Mouse (Mus musculus) forebrain, postnatal 0 days (tissue): Measurements from ENCODE around the gene Stk25. TPM values are rescaled to one million over a fixed set of nuclear protein-coding genes. Genes with fewer than 3 reads are reported as not detected.

Experiments
- ATAC-seq: fragments of 200-750 bp; cut with Nextera tagmentation; 2 replicates; pipeline ENCODE4 v1.8.0; 2017; ENCODE audit warnings: mild to moderate bottlenecking, moderate library complexity
- DNase-seq: peaks from one replicate; pipeline ENCODE4 v3.0.0-alpha.2; 2015
- H3K27ac ChIP-seq: fragments of 300-500 bp; sonication (generic); 2 replicates; pipeline ENCODE4 v1.5.1; 2014; ENCODE audit warnings: low read depth, mild to moderate bottlenecking, antibody characterized with exemption, low read length, moderate library complexity, mixed read lengths
- H3K27me3 ChIP-seq: fragments of 300-500 bp; sonication (generic); 2 replicates; pipeline ENCODE4 v1.6.1; 2014; ENCODE audit warnings: mild to moderate bottlenecking, low read length, mixed read lengths; ENCODE audit not compliant: insufficient read depth
- H3K36me3 ChIP-seq: fragments of 300-500 bp; sonication (generic); 2 replicates; pipeline ENCODE4 v1.6.1; 2014; ENCODE audit warnings: mild to moderate bottlenecking, moderate library complexity; ENCODE audit not compliant: insufficient read depth
- H3K4me1 ChIP-seq: fragments of 300-500 bp; sonication (generic); 2 replicates; pipeline ENCODE4 v1.6.1; 2014; ENCODE audit warnings: antibody characterized with exemption; ENCODE audit not compliant: insufficient read depth
- H3K4me2 ChIP-seq: fragments of 300-500 bp; sonication (generic); 2 replicates; pipeline ENCODE4 v1.6.1; 2014; ENCODE audit warnings: low read depth, mild to moderate bottlenecking, moderate library complexity
- H3K4me3 ChIP-seq: fragments of 300-500 bp; sonication (generic); 2 replicates; pipeline ENCODE4 v1.5.1; 2014; ENCODE audit warnings: low read depth, low read length, mixed read lengths
- H3K9ac ChIP-seq: fragments of 300-500 bp; sonication (generic); 2 replicates; pipeline ENCODE4 v1.6.1; 2014; ENCODE audit warnings: mild to moderate bottlenecking
- H3K9me3 ChIP-seq: fragments of 300-500 bp; sonication (generic); 2 replicates; pipeline ENCODE4 v1.6.1; 2016; ENCODE audit warnings: low read length
- CTCF ChIP-seq: sonication (generic); IDR thresholded peaks from 2 replicates; pipeline ENCODE4 v1.5.1; 2016; ENCODE audit warnings: antibody characterized with exemption, control low read depth, low read depth
- WGBS: fragments of 180-500 bp; shearing (Covaris S2); extraction: QIAGEN DNeasy Blood & Tissue Kit; methylation state at CpG from one replicate; pipeline ENCODE4 v1.1.7; 2014; 5-methylcytosine and 5-hydroxymethylcytosine counted together
- polyA plus RNA-seq: library from polyadenylated mRNA; unstranded; fragments of >200 nt; fragmentation: Nextera tagmentation; extraction: Ambion mirVana; gene quantifications from 2 replicates; pipeline ENCODE4 v1.2.1, GENCODE M21; 2015
- total RNA-seq: library from RNA; depleted of rRNA; stranded (reverse); fragments of >200 nt; gene quantifications from 2 replicates; pipeline ENCODE4 v1.2.3, GENCODE M21; 2014

Gene Stk25
- total and polyA plus RNA-seq, 2 experiments from 2014 or later, result 278 to 371 TPM

GRCm38 (mm10) chr1:93688154-93688553 lies 29.7 kb upstream of the Stk25 start:
- no peak overlapping the region for H3K4me2 ChIP-seq
- peaks cover 19% of the 10 kb centered on the region for H3K4me1 ChIP-seq
- H3K4me3 ChIP-seq, result no peak overlapping the region
- H3K9ac ChIP-seq, result no peak overlapping the region
- H3K27me3 ChIP-seq, result no peaks in the 10 kb centered on the region
- no peak for TF ChIP-seq CTCF
- DNase-seq (no peak), ATAC-seq (no peak)
- peaks cover 25% of the 10 kb centered on the region; the same call in 1 of the 2 replicates for H3K36me3 ChIP-seq
- H3K9me3 ChIP-seq, result no peaks in the 10 kb centered on the region
- H3K27ac ChIP-seq, result no peak overlapping the region
- 72% methylated on average over 8 of the region's 8 CpGs for WGBS

GRCm38 (mm10) chr1:93686961-93687320 lies 28.5 kb upstream of the Stk25 start:
- peak overlapping the region; percentile 86 for H3K27ac ChIP-seq
- no peak for TF ChIP-seq CTCF
- no peaks in the 10 kb centered on the region for H3K27me3 ChIP-seq
- H3K4me1 ChIP-seq, result peaks cover 19% of the 10 kb centered on the region
- peak overlapping the region; percentile 76 for H3K9ac ChIP-seq
- no peak for ATAC-seq
- H3K9me3 ChIP-seq, result no peaks in the 10 kb centered on the region
- 26% methylated on average over 3 of the region's 3 CpGs for WGBS
- H3K4me2 ChIP-seq, result peak overlapping the region; percentile 73
- DNase-seq, result no peak
- H3K4me3 ChIP-seq, result peak overlapping the region; percentile 68
- peaks cover 22% of the 10 kb centered on the region; the same call in 1 of the 2 replicates for H3K36me3 ChIP-seq

GRCm38 (mm10) chr1:93686245-93686960 lies 27.9 kb upstream of the Stk25 start:
- H3K36me3 ChIP-seq, result peaks cover 17% of the 10 kb centered on the region; the same call in 1 of the 2 replicates
- H3K9ac ChIP-seq, result peak overlapping the region; percentile 76
- ATAC-seq (peak; percentile 93), DNase-seq (peak; percentile 90)
- peak overlapping the region; percentile 86 for H3K27ac ChIP-seq
- 1% methylated on average over 51 of the region's 51 CpGs for WGBS
- H3K9me3 ChIP-seq, result no peaks in the 10 kb centered on the region
- peak overlapping the region; percentile 73 for H3K4me2 ChIP-seq
- TF ChIP-seq CTCF, result peak; percentile 78
- peak overlapping the region; percentile 68 for H3K4me3 ChIP-seq
- peaks cover 19% of the 10 kb centered on the region for H3K4me1 ChIP-seq
- no peaks in the 10 kb centered on the region for H3K27me3 ChIP-seq

GRCm38 (mm10) chr1:93685401-93686244 lies 27.2 kb upstream of the Stk25 start, which contains the start of gene Bok:
Bok (plus strand) TSS chr1:93685660.
- H3K4me3 ChIP-seq, result peak within 1 kb of the TSS; percentile 68
- ATAC-seq, result peak; percentile 62
- peak within 1 kb of the TSS; percentile 86 for H3K27ac ChIP-seq
- no peak for TF ChIP-seq CTCF
- no peaks in the 10 kb centered on the region for H3K27me3 ChIP-seq
- 2% methylated on average over 67 of the region's 78 CpGs for WGBS
- peak within 1 kb of the TSS; percentile 76 for H3K9ac ChIP-seq
- peak; percentile 84 for DNase-seq
- H3K4me1 ChIP-seq, result peaks cover 19% of the 10 kb centered on the region
- H3K9me3 ChIP-seq, result no peaks in the 10 kb centered on the region
- H3K36me3 ChIP-seq, result peaks cover 11% of the 10 kb centered on the region; the same call in 1 of the 2 replicates
- peak within 1 kb of the TSS; percentile 73 for H3K4me2 ChIP-seq

- H3K36me3 ChIP-seq, result no peaks in the 10 kb centered on the region
- H3K27ac ChIP-seq, result no peak overlapping the region
- no peak overlapping the region for H3K9ac ChIP-seq
- no peaks in the 10 kb centered on the region for H3K9me3 ChIP-seq
- 79% methylated on average over 7 of the region's 7 CpGs for WGBS
- H3K4me3 ChIP-seq, result no peak overlapping the region
- no peaks in the 10 kb centered on the region for H3K27me3 ChIP-seq
- H3K4me1 ChIP-seq, result 0 out of 2 replicates have a peak, but pooled peaks cover 3% of the 10 kb centered on the region
- no peak for TF ChIP-seq CTCF
- H3K4me2 ChIP-seq, result no peak overlapping the region
- no peak for ATAC-seq
- no peak for DNase-seq
These were observed 21.6 kb upstream of the Stk25 start for GRCm38 (mm10) chr1:93679889-93680568.

- Histone ChIP-seq H3K9me3 (no peaks in the 10 kb centered on the region), H3K4me2 (no peak overlapping the region), H3K27me3 (no peaks in the 10 kb centered on the region), H3K4me1 (no peaks in the 10 kb centered on the region), H3K4me3 (no peak overlapping the region), H3K36me3 (no peaks in the 10 kb centered on the region), H3K9ac (no peak overlapping the region), H3K27ac (no peak overlapping the region)
- peak; percentile 29; the same call in 1 of the 2 replicates for ATAC-seq
- DNase-seq, result peak; percentile 67
- TF ChIP-seq CTCF, result no peak
- 41% methylated on average over 2 of the region's 2 CpGs for WGBS
These were observed 19.9 kb upstream of the Stk25 start for GRCm38 (mm10) chr1:93678386-93678785.
